Mouse (Mus musculus): ENCODE measurements around the gene Gm11554.

GRCm38 (mm10) chr11:99768410-99768809, 35.8 kb downstream of the Gm11554 start:
- TF ChIP-seq CTCF (IDR thresholded peaks at IDR 0.05; ENCODE audit: extremely low read depth, insufficient read depth, insufficient read length, insufficient replicate concordance) (no peak), POLR2A (IDR thresholded peaks at IDR 0.05; ENCODE audit: low read depth, low read length) (no peak)
